Mouse (Mus musculus) cerebellum, postnatal 36 days (tissue): ENCODE measurements around the gene Ndst2.

Source experiments
- DNase-seq, 2 experiments: peaks; one replicate each; pipeline ENCODE4 v3.0.0; 2021 to 2022; ENCODE audit warnings: mixed read lengths in 2 of 2

Ndst2 gene

DNA sequence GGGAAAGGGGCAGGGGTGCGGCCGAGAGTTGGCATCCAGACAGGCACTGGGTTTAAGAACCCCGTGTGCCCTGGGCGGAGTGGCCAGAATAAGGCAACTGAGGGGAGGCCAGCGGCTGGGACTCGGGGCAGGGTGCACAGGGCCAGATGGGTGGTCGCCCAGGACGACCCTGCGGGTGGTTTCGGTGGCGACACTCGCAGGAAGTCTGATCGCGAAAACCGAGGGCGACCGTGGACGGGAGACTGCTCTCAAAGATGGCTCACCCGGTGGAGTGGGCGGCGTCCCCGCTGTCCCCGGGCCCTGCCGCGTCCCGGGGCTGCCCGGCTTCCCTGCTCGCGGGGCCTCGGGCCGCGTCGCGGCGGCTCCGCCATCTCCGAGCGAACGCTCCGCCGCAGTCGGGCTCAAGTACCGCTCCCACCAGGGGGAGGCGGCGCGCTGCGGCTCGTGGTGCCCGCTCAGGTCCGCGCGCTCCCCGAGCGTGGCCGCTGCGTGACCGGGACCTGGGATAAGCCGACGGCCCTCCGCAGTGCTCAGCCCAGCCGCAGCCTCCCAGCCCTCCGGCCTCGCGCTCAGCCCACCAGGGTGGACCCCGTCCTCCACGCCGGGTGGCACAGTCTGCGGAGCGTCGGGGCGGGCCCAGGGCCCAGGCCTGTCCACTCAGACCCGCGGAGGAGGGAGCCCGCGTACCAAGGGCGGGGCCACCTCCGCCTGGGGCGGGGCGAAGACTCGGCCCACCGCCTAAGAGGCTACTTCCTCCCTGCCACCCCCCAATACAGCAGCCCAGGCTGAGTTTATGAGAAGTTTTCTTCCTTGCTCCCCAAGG, at the start of gene Ndst2:
Gene Ndst2, minus strand, starts transcription at position 611 of the 823 bp plus-strand sequence.
- peak; percentile 83 to 88 for DNase-seq

DNA sequence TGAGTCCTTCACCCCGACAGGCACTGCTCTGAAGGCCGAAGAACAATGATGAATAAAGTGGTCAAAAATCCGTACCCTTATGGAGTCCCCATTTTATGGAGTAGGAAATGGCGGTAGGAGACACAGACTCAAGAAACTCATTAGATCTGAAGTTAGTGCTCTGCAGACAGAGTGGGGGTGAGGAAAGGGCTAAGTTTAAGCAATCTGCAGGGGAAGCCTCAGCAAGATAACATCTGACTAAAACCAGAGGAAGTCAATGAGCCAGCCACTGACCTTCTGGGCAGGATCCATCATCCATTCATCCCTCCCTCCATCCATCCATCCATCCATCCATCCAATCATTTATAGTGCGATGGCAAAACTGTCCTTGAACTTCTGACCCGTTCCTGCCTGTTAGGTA, 49.2 kb upstream of the Ndst2 start:
- no peak for DNase-seq

GRCm38 (mm10) chr14:20782860-20783259, 48.5 kb upstream of the Ndst2 start:
- no peak for DNase-seq

GRCm38 (mm10) chr14:20780217-20780616, 45.9 kb upstream of the Ndst2 start:
- no peak for DNase-seq

GRCm38 (mm10) chr14:20778496-20778895, 44.1 kb upstream of the Ndst2 start:
- no peak for DNase-seq

DNA sequence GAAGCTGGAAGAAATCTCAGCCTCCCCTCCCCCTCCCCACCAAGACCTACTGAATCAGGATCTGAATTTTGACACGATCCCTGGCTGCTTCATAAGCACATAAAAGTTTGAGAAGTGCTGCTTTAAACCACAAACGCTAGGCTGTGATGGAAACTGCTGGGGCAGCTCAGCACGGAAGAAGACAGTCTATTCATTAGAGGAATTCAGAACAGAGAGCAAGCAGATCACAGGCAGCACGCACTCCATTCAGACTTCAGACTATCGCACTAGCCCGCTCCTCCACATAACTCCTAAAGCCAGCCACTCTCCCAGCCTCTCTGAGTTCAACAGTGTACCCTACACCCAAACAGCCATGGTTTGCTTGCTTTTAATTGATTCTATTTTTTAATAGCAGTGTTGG, 41.3 kb upstream of the Ndst2 start:
- no peak for DNase-seq

DNA sequence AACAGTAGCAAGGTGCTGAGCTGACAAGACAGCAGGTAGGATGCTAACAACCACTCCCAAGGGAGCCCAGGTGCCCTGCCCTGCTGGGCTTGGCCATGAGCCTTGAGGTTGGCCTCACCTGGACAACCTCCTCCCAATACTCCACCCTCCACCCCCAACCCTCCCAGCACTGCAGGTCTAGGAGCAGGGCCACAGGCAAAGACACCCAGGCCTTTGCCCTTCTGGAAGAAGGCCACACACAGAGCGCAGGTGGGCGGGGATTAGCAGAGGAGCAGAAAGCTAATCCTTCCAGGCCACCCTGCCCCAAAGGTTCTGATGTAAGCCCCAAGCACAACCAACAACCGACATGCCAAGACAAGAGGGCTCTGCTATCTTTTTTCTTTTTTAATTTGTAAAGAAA, 39.0 kb upstream of the Ndst2 start:
- peak; percentile 24 to 27 for DNase-seq

GRCm38 (mm10) chr14:20772808-20773207, 38.4 kb upstream of the Ndst2 start:
- DNase-seq, result no peak

GRCm38 (mm10) chr14:20771941-20772340, 37.6 kb upstream of the Ndst2 start:
- DNase-seq, result no peak

DNA sequence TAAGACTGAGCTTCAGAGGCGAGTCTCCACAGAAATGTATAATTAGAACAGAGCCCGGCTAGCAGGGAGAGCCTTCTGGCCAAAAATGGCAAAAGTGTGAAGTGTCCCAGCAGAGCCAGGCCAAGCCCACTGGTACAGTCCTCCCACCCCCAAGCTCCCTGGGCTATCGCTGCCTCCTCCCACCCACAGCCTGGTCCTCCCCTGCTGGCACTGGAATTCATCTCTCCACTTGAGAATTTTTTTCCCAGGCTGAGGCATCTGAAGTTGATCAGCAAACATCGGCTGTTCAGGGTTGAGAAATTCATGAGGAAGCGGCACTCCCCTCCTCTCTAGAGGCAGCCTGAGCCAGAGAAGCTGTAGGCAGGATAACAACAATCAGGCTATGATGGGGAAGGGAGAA, 34.2 kb upstream of the Ndst2 start:
- no peak for DNase-seq

- no peak for DNase-seq
Measured at GRCm38 (mm10) chr14:20767936-20768335, 33.6 kb upstream of the Ndst2 start.

DNA sequence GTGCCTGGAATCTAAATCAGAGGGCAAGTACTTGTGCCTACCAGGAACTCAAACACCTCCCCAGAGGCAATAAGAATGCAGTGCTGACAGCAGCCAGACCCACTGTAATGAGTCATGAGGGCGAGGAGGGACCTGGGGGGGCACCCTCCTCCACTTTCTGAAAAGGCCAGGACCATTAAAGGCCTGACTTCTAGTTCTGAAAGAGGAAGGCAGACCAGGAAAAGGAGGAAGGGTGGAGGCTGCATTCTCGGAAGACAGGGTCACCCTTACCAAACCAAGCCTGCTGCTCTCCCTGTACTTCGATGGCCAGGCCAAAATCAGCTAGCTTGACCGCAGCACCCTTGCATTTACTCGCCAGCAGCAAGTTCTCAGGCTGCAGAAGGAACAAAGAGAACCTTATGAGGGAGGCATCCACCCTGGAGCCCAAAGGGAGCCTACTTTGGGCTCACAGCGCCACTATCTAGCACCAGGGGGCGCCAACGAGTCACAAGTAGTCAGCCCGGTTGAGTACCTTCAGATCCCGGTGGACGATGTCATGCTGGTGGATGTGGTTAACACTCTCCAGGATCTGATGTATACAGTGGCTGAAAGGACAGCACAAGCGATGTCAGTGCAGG, 31.4 kb upstream of the Ndst2 start:
- peak; percentile 90 to 91 for DNase-seq

DNA sequence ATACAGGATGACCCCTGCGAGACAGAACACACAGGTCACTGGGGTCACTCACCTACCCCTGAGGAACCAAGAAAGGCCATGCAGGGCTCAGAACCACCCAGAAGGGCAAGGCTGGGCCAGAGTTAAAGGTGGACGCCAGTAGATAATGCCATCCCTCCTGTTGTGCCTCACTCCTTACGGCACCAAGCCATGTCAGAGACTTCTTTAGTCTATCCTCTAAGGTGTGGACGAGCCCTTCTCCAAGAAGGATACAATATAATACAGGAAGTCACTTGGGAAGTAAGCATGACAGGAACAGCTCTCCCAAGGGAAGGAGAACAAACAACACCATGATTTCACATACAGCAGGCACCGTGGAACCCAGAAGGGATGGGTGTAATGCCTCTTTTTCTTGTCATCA, 30.6 kb upstream of the Ndst2 start:
- no peak for DNase-seq

- DNase-seq, result no peak
Measured at GRCm38 (mm10) chr14:20758768-20759435, 24.5 kb upstream of the Ndst2 start.

DNA sequence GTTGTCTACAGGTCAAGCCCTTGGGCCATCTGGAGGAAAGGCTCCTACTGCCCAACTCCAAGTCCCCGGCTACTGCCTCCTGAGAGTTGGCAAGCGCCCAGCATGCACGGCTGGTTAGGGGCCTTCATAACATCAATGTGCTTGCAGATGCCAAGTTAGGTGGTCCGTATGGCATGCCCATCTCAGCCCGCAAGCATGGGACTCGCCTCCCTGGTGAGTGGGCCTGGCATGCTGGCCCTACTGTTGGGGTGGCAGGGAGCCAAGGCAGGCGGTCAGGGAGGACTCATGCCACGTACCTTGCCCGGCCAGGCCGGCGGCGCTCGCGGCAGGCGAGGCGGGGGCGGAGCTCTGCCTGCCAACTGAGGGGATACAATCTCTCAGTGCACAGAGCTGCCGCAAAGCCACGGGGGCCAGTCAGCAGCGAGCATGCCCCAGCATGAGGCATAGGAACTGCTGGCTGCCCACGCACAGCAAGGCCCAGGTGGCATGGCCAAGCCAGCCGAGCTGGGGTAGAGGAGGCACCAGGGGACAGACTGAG, 23.1 kb upstream of the Ndst2 start:
- DNase-seq, result peak; percentile 86 to 88

DNA sequence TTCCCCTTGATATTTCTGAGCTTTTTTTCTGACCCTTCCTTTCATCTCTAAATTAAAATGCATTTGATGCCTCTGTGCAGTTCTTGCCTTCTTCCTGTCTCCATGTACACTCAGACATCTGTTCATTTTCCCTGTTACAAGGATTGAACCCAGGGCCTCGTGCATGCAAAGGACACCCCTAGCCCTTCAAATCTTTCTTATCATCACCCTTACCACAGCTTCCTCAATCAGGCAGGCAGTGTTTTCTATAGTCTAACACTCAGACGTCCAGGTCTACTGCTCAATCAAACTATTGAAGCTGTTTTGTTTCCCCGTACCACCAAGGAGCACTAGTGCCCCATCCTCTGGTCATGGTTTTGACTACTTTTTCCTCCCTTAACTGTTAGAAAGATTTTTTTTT, 19.4 kb upstream of the Ndst2 start:
- DNase-seq, result no peak

- DNase-seq, result no peak
Measured at GRCm38 (mm10) chr14:20750503-20750902, 16.1 kb upstream of the Ndst2 start.

GRCm38 (mm10) chr14:20749494-20750051, 15.2 kb upstream of the Ndst2 start:
- DNase-seq, result no peak

GRCm38 (mm10) chr14:20748388-20748787, 14.0 kb upstream of the Ndst2 start:
- DNase-seq, result no peak

GRCm38 (mm10) chr14:20746935-20747334, 12.6 kb upstream of the Ndst2 start:
- DNase-seq, result no peak

GRCm38 (mm10) chr14:20743614-20744013, 9.3 kb upstream of the Ndst2 start:
- DNase-seq, result no peak

DNA sequence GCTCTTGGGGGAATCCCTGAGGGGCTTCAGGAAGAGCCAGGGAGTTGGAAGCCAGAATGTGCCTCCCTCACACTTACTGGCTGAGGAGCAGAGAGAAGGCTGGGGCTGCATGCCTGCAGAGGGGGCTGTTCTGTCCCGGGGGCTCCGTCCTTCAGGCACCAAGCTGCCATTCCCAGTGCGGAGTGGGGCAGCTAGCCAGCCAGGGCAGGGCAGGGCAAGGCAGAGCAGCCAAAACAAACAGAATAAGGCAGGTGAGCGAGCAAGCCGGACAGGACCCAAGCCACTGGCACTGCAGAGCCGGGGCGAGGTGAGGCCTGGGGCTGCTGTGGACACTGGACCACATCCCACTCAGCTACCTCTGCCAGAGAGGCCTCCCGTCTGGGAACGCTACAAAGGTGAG, 6.9 kb upstream of the Ndst2 start:
- no peak for DNase-seq

DNA sequence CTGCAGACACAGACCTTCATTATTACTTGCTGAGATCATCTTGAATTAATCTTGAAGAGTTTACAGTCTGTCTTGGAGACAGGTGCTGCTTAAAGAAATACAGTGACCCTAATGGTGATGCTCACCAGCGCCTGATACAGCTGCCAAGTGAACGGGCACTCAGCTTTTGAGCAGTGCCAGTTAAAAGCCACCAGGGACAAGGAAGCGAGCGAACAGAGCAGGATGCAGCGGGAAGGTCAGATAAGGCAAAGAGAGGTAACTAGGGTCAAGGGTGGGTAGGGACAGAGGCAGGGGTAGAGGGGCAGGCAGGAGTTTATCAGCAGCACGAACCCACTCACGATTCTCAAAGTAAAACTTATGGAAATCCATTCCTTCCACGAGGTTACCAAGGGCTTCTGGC, 4.1 kb upstream of the Ndst2 start:
- no peak for DNase-seq
